Mouse (Mus musculus) MEL (cell line): ENCODE data around the gene Pdlim1. TPM values are rescaled to one million over a fixed set of nuclear protein-coding genes. Genes with fewer than 3 reads are reported as not detected.

Source experiments
- DNase-seq: peaks from one replicate; pipeline ENCODE4 v3.0.0; 2011; ENCODE audit warnings: low read depth, low spot score
- H3K27ac ChIP-seq: 2 replicates; pipeline ENCODE4 v1.5.1; 2012; ENCODE audit warnings: low read depth, mild to moderate bottlenecking, control low read depth, low read length, moderate library complexity; ENCODE audit not compliant: control insufficient read depth
- H3K27me3 ChIP-seq, 2 experiments: fragments of 150-350 bp in 1 of 2; sonication (generic) in 1 of 2; 2 replicates each; pipeline ENCODE4 v1.6.1; 2012; ENCODE audit warnings: low read length in 2 of 2, mild to moderate bottlenecking in 2 of 2, improper control_type of control experiment in 1 of 2, moderate library complexity in 1 of 2; ENCODE audit not compliant: insufficient read depth in 2 of 2, control insufficient read depth in 1 of 2
- H3K36me3 ChIP-seq, 2 experiments: 2 replicates each; pipeline ENCODE4 v1.6.1; 2012 to 2014; ENCODE audit warnings: low read length in 2 of 2, improper control_type of control experiment in 1 of 2, inconsistent platforms in 1 of 2, mild to moderate bottlenecking in 1 of 2; ENCODE audit not compliant: insufficient read depth in 2 of 2, control insufficient read depth in 1 of 2
- H3K4me1 ChIP-seq, 2 experiments: fragments of 150-350 bp in 1 of 2; sonication (generic) in 1 of 2; 2 replicates each; pipeline ENCODE4 v1.6.1; 2012; ENCODE audit warnings: low read length in 2 of 2, improper control_type of control experiment in 1 of 2, mild to moderate bottlenecking in 1 of 2; ENCODE audit not compliant: insufficient read depth in 2 of 2, control insufficient read depth in 1 of 2
- H3K4me3 ChIP-seq, 2 experiments: fragments of 150-350 bp in 1 of 2; sonication (generic) in 1 of 2; 2 replicates each; pipeline ENCODE4 v1.5.1; 2012; ENCODE audit warnings: low read depth in 2 of 2, low read length in 2 of 2, mild to moderate bottlenecking in 2 of 2, moderate library complexity in 2 of 2, control low read depth in 1 of 2, improper control_type of control experiment in 1 of 2; ENCODE audit not compliant: control insufficient read depth in 1 of 2, insufficient read depth in 1 of 2
- H3K79me2 ChIP-seq: 2 replicates; pipeline ENCODE4 v1.6.1; 2012; ENCODE audit warnings: mild to moderate bottlenecking, low read length, moderate library complexity; ENCODE audit not compliant: control insufficient read depth, poor library complexity, insufficient read depth
- H3K9ac ChIP-seq: 2 replicates; pipeline ENCODE4 v1.6.1; 2012; ENCODE audit warnings: low read depth, mild to moderate bottlenecking, control low read depth, low read length, moderate library complexity; ENCODE audit not compliant: control insufficient read depth, poor library complexity, severe bottlenecking
- H3K9me3 ChIP-seq: fragments of 150-350 bp; sonication (generic); replicated peaks from 2 replicates; pipeline ENCODE4 v1.6.1; 2012; ENCODE audit warnings: mild to moderate bottlenecking, low read length, improper control_type of control experiment, moderate library complexity; ENCODE audit not compliant: insufficient read depth
- CHD1 ChIP-seq: IDR thresholded peaks from 2 replicates; pipeline ENCODE4 v1.6.1; 2012; ENCODE audit warnings: low read depth, mild to moderate bottlenecking, inconsistent platforms, low read length, improper control_type of control experiment
- CHD2 ChIP-seq: IDR thresholded peaks from 2 replicates; pipeline ENCODE4 v1.6.1; 2011; ENCODE audit warnings: low read length, improper control_type of control experiment
- EP300 ChIP-seq, 2 experiments: IDR thresholded peaks; 2 replicates each; pipeline ENCODE4 v1.6.1; 2011; ENCODE audit warnings: improper control_type of control experiment in 2 of 2, low read length in 2 of 2, low read depth in 1 of 2, mild to moderate bottlenecking in 1 of 2
- ETS1 ChIP-seq: IDR thresholded peaks from 2 replicates; pipeline ENCODE4 v1.6.1; 2012; ENCODE audit warnings: low read depth, mild to moderate bottlenecking, inconsistent platforms, low read length, improper control_type of control experiment, moderate library complexity
- GABPA ChIP-seq: IDR thresholded peaks from 2 replicates; pipeline ENCODE4 v1.6.1; 2012; ENCODE audit warnings: low read depth, mild to moderate bottlenecking, inconsistent platforms, low read length, improper control_type of control experiment, moderate library complexity
- KAT2A ChIP-seq: conservative IDR thresholded peaks from 2 replicates; pipeline ENCODE4 v1.6.1; 2012; ENCODE audit warnings: low read depth, low read length, improper control_type of control experiment, inconsistent platforms
- MAFK ChIP-seq: IDR thresholded peaks from 2 replicates; pipeline ENCODE4 v1.6.1; 2011; ENCODE audit warnings: low read depth, mild to moderate bottlenecking, low read length, improper control_type of control experiment, borderline replicate concordance
- MAX ChIP-seq: IDR thresholded peaks from 2 replicates; pipeline ENCODE4 v1.6.1; 2011; ENCODE audit warnings: low read length, improper control_type of control experiment
- MAZ ChIP-seq: IDR thresholded peaks from 2 replicates; pipeline ENCODE4 v1.6.1; 2012; ENCODE audit warnings: low read depth, mild to moderate bottlenecking, inconsistent platforms, low read length, improper control_type of control experiment
- MEF2A ChIP-seq: IDR thresholded peaks from 2 replicates; pipeline ENCODE4 v1.6.1; 2014; ENCODE audit warnings: low read depth, mild to moderate bottlenecking, inconsistent platforms, low read length, improper control_type of control experiment; ENCODE audit not compliant: poor library complexity, insufficient replicate concordance, severe bottlenecking; ENCODE audit errors: extremely low read depth
- MXI1 ChIP-seq: IDR thresholded peaks from 2 replicates; pipeline ENCODE4 v1.6.1; 2011; ENCODE audit warnings: mild to moderate bottlenecking, low read depth, low read length, improper control_type of control experiment
- MYC ChIP-seq: IDR thresholded peaks from 2 replicates; pipeline ENCODE4 v1.6.1; 2011; ENCODE audit warnings: low read depth, mild to moderate bottlenecking, low read length, improper control_type of control experiment, moderate library complexity
- NRF1 ChIP-seq: IDR thresholded peaks from 2 replicates; pipeline ENCODE4 v1.6.1; 2014; ENCODE audit warnings: low read depth, mild to moderate bottlenecking, inconsistent platforms, low read length, improper control_type of control experiment, moderate library complexity; ENCODE audit not compliant: poor library complexity, insufficient read depth, severe bottlenecking
- POLR2A ChIP-seq, 2 experiments: IDR thresholded peaks; 2 replicates each; pipeline ENCODE4 v1.6.1; 2011 to 2012; ENCODE audit warnings: low read length in 2 of 2, mild to moderate bottlenecking in 2 of 2, control low read depth in 1 of 2, improper control_type of control experiment in 1 of 2, low read depth in 1 of 2, moderate library complexity in 1 of 2; ENCODE audit not compliant: control insufficient read depth in 1 of 2, insufficient read depth in 1 of 2, poor library complexity in 1 of 2
- POLR2AphosphoS2 ChIP-seq: IDR thresholded peaks from 2 replicates; pipeline ENCODE4 v1.6.1; 2011; ENCODE audit warnings: low read length, improper control_type of control experiment
- RAD21 ChIP-seq: IDR thresholded peaks from 2 replicates; pipeline ENCODE4 v1.6.1; 2011; ENCODE audit warnings: mild to moderate bottlenecking, low read depth, low read length, improper control_type of control experiment
- RCOR1 ChIP-seq: IDR thresholded peaks from 2 replicates; pipeline ENCODE4 v1.6.1; 2012; ENCODE audit warnings: low read depth, mild to moderate bottlenecking, inconsistent platforms, low read length, improper control_type of control experiment
- SMC3 ChIP-seq: IDR thresholded peaks from 2 replicates; pipeline ENCODE4 v1.6.1; 2011; ENCODE audit warnings: low read depth, low read length, improper control_type of control experiment
- TBP ChIP-seq: IDR thresholded peaks from 2 replicates; pipeline ENCODE4 v1.8.0; 2011; ENCODE audit warnings: low read depth, low read length, improper control_type of control experiment
- USF1 ChIP-seq: IDR thresholded peaks from 2 replicates; pipeline ENCODE4 v1.6.1; 2014; ENCODE audit warnings: low read depth, mild to moderate bottlenecking, inconsistent platforms, low read length, improper control_type of control experiment, moderate library complexity
- ZC3H11A ChIP-seq: IDR thresholded peaks from 2 replicates; pipeline ENCODE4 v1.6.1; 2012; ENCODE audit warnings: low read depth, mild to moderate bottlenecking, inconsistent platforms, low read length, improper control_type of control experiment
- ZKSCAN1 ChIP-seq: IDR thresholded peaks from 2 replicates; pipeline ENCODE4 v1.6.1; 2012; ENCODE audit warnings: low read depth, mild to moderate bottlenecking, inconsistent platforms, low read length, improper control_type of control experiment, moderate library complexity
- polyA plus RNA-seq, 2 experiments: library from polyadenylated mRNA; stranded (reverse) in 1 of 2; unstranded in 1 of 2; fragments of >175 nt in 1 of 2; fragments of >200 nt in 1 of 2; gene quantifications; 2 replicates each; pipeline versions ENCODE4 v1.2.1 to v1.2.4; 2012; ENCODE audit warnings: low replicate concordance in 2 of 2, low read depth in 1 of 2; ENCODE audit not compliant: insufficient read length in 2 of 2, insufficient read depth in 1 of 2, missing spikeins in 1 of 2
- total RNA-seq: library from RNA; depleted of rRNA; stranded (reverse); fragments of 300-350 nt; gene quantifications from 2 replicates; pipeline ENCODE4 v1.2.3, GENCODE M21; 2012

Gene Pdlim1
- total and polyA plus RNA-seq, 3 experiments = not detected

DNA sequence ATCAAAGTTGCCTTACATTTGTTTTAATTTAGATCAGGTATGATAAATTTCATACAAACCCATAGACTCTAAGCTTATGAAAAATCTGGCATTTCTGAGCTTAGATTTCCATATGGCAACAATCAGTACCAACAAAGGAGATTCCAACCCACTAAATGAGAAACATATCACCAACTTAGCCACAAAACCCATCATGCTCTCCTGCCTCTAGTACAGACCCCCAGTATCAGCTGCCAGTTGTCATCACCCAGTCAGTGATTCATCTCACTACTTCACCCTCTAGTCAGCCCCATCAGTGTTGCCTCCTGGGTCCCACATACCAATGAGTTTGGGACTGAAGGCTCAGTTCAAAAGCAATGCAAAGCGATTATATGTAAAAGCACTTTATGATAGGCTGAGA is 12.2 kb downstream of the Pdlim1 start:
- H3K27me3 ChIP-seq = no peaks in the 10 kb centered on the region; a peak in 1 of 4 replicates
- H3K9ac ChIP-seq = no peak overlapping the region
- TF ChIP-seq RAD21 = no peak
- TF ChIP-seq POLR2A (IDR thresholded peaks at IDR 0.05; ENCODE audit: control insufficient read depth in 1 of 2, insufficient read depth in 1 of 2, low read depth in 1 of 2, low read length in 2 of 2, poor library complexity in 1 of 2) = no peak
- no peak for TF ChIP-seq MAFK
- TF ChIP-seq ZKSCAN1 = no peak
- TF ChIP-seq MAZ = no peak
- no peak for TF ChIP-seq CHD2
- TF ChIP-seq ETS1 = no peak
- TF ChIP-seq CHD1 = no peak
- TF ChIP-seq MAX = no peak
- no peak for TF ChIP-seq SMC3
- TF ChIP-seq USF1 = no peak
- no peak for TF ChIP-seq KAT2A
- no peak for TF ChIP-seq TBP
- TF ChIP-seq GABPA = no peak
- TF ChIP-seq POLR2AphosphoS2 = no peak
- TF ChIP-seq MXI1 = no peak
- TF ChIP-seq, all 39 proteins: peak for 0
- H3K9me3 ChIP-seq = no peaks in the 10 kb centered on the region
- DNase-seq = no peak
- H3K27ac ChIP-seq = no peak overlapping the region
- no peaks in the 10 kb centered on the region for H3K4me1 ChIP-seq
- no peaks in the 10 kb centered on the region for H3K36me3 ChIP-seq
- H3K4me3 ChIP-seq = no peak overlapping the region
- H3K79me2 ChIP-seq = no peaks in the 10 kb centered on the region

DNA sequence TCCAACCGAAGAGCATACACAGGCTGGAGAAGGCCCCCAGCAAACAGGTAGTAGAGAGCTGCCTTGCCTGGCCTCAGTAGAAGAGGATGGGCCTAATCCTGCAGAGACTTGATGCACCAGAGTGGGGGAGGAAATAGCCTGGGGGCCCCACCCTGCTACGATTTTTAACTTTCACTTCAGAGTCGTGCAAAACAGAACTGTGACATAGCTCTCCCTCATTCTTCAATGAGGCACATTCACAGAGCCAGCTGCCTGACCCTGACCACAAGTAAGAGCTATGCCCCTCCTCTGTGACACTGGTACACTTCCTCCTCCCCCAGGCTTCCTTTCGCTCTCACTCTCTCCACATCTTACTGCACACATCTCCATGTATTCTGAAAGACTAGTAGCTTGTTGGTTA is 14.2 kb downstream of the Pdlim1 start:
- DNase-seq = no peak
- Histone ChIP-seq H3K9me3 (no peaks in the 10 kb centered on the region), H3K9ac (no peak overlapping the region), H3K79me2 (no peaks in the 10 kb centered on the region)
- TF ChIP-seq ZC3H11A (no peak), CHD1 (no peak), NRF1 (no peak), MEF2A (no peak), RCOR1 (no peak), CHD2 (no peak), KAT2A (no peak), POLR2AphosphoS2 (no peak), ETS1 (no peak), MYC (no peak), EP300 (IDR thresholded peaks at IDR 0.05; ENCODE audit: low read depth in 1 of 2, low read length in 2 of 2) (no peak), USF1 (no peak)
- TF ChIP-seq, all 39 proteins: peak for 0
- Histone ChIP-seq H3K27me3 (no peaks in the 10 kb centered on the region), H3K4me3 (no peak overlapping the region), H3K36me3 (no peaks in the 10 kb centered on the region), H3K27ac (no peak overlapping the region), H3K4me1 (no peaks in the 10 kb centered on the region)
